Mouse (Mus musculus) lung, adult 2 months (tissue): ENCODE data around the gene Mpped2. TPM values are rescaled to one million over a fixed set of nuclear protein-coding genes. Genes with fewer than 3 reads are reported as not detected.

Experiments used
- DNase-seq: peaks from one replicate; pipeline ENCODE4 v3.0.0; 2022
- H3K4me1 ChIP-seq: fragments of 200-500 bp; 2 replicates; pipeline ENCODE4 v1.6.1; 2011; ENCODE audit warnings: low read length; ENCODE audit not compliant: control insufficient read depth, insufficient read depth
- H3K4me3 ChIP-seq: fragments of 200-500 bp; replicated peaks from 2 replicates; pipeline ENCODE3; 2011; ENCODE audit warnings: low read depth, mild to moderate bottlenecking, control low read depth, low read length; ENCODE audit errors: extremely low read depth
- CTCF ChIP-seq: fragments of 200-500 bp; IDR thresholded peaks from 2 replicates; pipeline ENCODE4 v1.5.1; 2011; ENCODE audit warnings: mild to moderate bottlenecking, low read length, control low read depth; ENCODE audit not compliant: insufficient read depth
- POLR2A ChIP-seq: fragments of 200-500 bp; IDR thresholded peaks from 2 replicates; pipeline ENCODE4 v1.6.1; 2011; ENCODE audit warnings: low read depth, mild to moderate bottlenecking, control low read depth, low read length, borderline replicate concordance; ENCODE audit errors: extremely low read depth
- WGBS: fragments of 180-500 bp; shearing (Covaris S2); methylation state at CpG from one replicate; pipeline ENCODE4 v1.1.7; 2018; 5-methylcytosine and 5-hydroxymethylcytosine counted together
- polyA plus RNA-seq: library from polyadenylated mRNA; depleted of rRNA; stranded (reverse); fragments of >200 nt; gene quantifications from 2 replicates; pipeline ENCODE4 v1.2.3, GENCODE M21; 2012

Mpped2 gene
- polyA plus RNA-seq, 1 experiment = 2.4 TPM

DNA sequence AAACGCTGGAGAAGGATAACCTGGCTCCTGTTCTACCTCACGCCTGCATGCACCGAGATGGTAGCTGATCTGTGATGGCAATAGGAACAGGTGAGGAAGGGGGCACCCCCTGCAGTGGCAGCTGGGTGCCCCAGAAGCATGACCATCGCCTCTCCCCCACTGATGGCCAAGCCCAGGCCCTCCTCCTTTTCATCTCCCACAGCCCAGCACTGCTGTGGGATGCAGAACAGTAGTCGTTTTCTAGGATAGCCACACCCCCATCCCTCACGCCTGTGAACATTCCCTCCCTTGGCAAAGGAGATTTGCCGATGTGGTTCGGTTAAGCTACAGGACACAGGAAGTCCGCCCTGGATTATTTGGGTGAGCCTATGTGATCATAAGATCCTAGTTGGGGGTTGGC, 151.1 kb downstream of the Mpped2 start:
- no peak for DNase-seq
- 54% methylated on average over 9 of the region's 9 CpGs for WGBS
- no peak for TF ChIP-seq POLR2A
- TF ChIP-seq CTCF = no peak

GRCm38 (mm10) chr2:106844766-106845678, 152.0 kb downstream of the Mpped2 start:
- TF ChIP-seq POLR2A = no peak
- TF ChIP-seq CTCF = no peak
- 27% methylated on average over 10 of the region's 10 CpGs for WGBS
- H3K4me3 ChIP-seq = no peak overlapping the region
- H3K4me1 ChIP-seq = peaks cover 7% of the 10 kb centered on the region; the same call in 1 of the 2 replicates
- DNase-seq = no peak

More for the DNA sequence above, 151.1 kb downstream of the Mpped2 start:
- H3K4me3 ChIP-seq = no peak overlapping the region
- H3K4me1 ChIP-seq = peaks cover 7% of the 10 kb centered on the region; the same call in 1 of the 2 replicates

- no peak for TF ChIP-seq CTCF
- TF ChIP-seq POLR2A = no peak
- no peak for DNase-seq
- Histone ChIP-seq H3K4me1 (peaks cover 7% of the 10 kb centered on the region; the same call in 1 of the 2 replicates), H3K4me3 (no peak overlapping the region)
- 52% methylated on average over 4 of the region's 4 CpGs for WGBS
Observed at GRCm38 (mm10) chr2:106846511-106846910, 153.4 kb downstream of the Mpped2 start.

DNA sequence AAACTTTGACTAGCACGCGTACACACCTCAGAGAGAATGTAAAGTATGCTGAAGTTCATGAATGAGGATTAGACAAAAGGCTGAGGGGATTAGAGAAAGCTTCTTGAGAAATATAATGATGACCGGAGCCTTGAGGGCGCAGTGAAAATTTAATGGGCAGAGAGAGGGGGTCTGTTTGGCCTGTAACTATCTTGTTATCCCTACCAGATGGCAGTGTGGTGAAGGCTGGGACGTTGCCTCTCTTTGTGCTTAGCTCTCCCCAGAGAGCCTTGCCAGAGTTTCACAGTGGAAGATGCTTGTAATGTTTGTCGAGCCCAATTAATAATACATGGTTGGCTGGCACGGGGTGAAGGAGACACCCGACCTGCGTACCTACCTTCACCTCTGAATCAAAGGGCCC, 156.3 kb downstream of the Mpped2 start:
- TF ChIP-seq CTCF (no peak), POLR2A (no peak)
- no peak for DNase-seq
- Histone ChIP-seq H3K4me3 (no peak overlapping the region), H3K4me1 (peaks cover 7% of the 10 kb centered on the region; the same call in 1 of the 2 replicates)
- 85% methylated on average over 9 of the region's 9 CpGs for WGBS

- H3K4me3 ChIP-seq = no peak overlapping the region
- DNase-seq = no peak
- 71% methylated on average over 8 of the region's 8 CpGs for WGBS
- no peak for TF ChIP-seq CTCF
- no peak for TF ChIP-seq POLR2A
- H3K4me1 ChIP-seq = no peaks in the 10 kb centered on the region; the same call in 1 of the 2 replicates
Observed at GRCm38 (mm10) chr2:106851515-106851914, 158.4 kb downstream of the Mpped2 start.

GRCm38 (mm10) chr2:106854213-106854612, 161.1 kb downstream of the Mpped2 start:
- no peak for DNase-seq
- TF ChIP-seq POLR2A (no peak), CTCF (no peak)
- no peaks in the 10 kb centered on the region; the same call in 1 of the 2 replicates for H3K4me1 ChIP-seq
- H3K4me3 ChIP-seq = no peak overlapping the region
- 80% methylated on average over 4 of the region's 4 CpGs for WGBS

- 54% methylated on average over 8 of the region's 8 CpGs for WGBS
- no peak for DNase-seq
Observed at GRCm38 (mm10) chr2:106854758-106855157, 161.7 kb downstream of the Mpped2 start.

DNA sequence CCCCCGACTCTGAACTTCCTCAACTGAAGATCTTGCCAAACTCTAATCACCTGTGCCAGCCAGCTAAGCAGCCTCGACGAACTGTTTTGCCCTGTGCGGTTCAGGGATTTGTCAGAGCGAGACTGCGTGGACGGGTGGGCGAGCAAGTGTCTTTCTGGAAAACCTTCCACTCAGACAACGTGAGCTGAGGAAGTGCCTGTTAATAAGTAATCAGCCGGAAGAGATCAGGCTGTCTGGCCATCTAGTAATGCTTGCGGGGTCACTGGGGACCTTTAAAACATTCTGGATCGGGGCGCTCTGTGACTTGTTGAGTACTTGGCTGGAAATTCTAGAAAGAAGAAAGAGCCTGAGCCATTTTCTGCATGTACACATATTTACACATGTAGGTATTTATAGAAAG, 162.1 kb downstream of the Mpped2 start:
- DNase-seq = no peak
- TF ChIP-seq CTCF (no peak), POLR2A (no peak)
- WGBS = 53% methylated on average over 13 of the region's 13 CpGs
- H3K4me1 ChIP-seq = no peaks in the 10 kb centered on the region; the same call in 1 of the 2 replicates
- H3K4me3 ChIP-seq = no peak overlapping the region

More at GRCm38 (mm10) chr2:106854758-106855157, 161.7 kb downstream of the Mpped2 start:
- Histone ChIP-seq H3K4me3 (no peak overlapping the region), H3K4me1 (no peaks in the 10 kb centered on the region; the same call in 1 of the 2 replicates)
- no peak for TF ChIP-seq POLR2A
- no peak for TF ChIP-seq CTCF

DNA sequence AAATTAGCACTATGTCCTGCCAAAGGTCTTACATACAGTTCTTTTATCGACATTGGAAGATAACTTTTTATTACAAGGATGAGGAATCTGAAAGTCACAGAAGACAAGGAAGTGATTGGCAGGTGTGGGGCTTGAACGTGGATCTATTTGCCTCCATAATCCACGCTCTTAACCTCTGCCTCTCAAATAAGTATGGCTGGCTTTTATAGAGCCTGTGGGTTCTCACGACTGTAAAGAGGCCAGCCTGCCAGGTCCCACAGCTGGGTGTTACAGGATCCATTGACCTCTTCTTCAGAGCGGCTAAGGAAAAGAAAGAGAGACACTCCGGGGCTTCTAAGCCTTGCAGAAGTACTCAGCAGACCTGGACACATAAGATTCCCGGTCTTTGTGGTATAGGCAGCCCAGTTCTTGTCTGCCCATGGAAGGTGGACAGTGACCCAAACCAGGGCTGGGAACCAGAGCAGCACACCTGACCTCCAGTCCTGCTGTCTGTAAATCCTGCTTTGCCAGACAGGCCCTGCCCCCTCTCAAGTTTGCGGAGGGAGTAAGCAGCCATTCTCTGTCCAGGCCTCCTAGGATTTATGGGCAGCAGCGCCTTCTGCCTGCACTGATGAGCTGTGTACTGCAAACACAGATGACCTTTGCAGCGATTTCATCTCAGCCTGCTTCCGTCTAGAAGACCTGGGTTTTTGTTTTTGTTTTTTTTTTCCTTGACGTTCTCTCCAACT, 162.7 kb downstream of the Mpped2 start:
- no peak for DNase-seq

More for the DNA sequence above, 162.7 kb downstream of the Mpped2 start:
- TF ChIP-seq POLR2A (no peak), CTCF (peak; percentile 5; the same call in 1 of the 2 replicates)
- H3K4me3 ChIP-seq = no peak overlapping the region
- WGBS = 55% methylated on average over 12 of the region's 12 CpGs
- H3K4me1 ChIP-seq = no peaks in the 10 kb centered on the region; the same call in 1 of the 2 replicates
